Mouse (Mus musculus): ENCODE data around the gene Atp6v0b. TPM values are rescaled to one million over a fixed set of nuclear protein-coding genes. Genes with fewer than 3 reads are reported as not detected.

The Atp6v0b gene
- polyA plus RNA-seq, 1 experiment from 2014 or later, result 184 TPM

Other genes with a start within 250 kb of the Atp6v0b start
- 78.2 and 80.5 TPM in 2 replicates for gene Dmap1, start 205.1 kb downstream of the Atp6v0b start, polyA plus RNA-seq (2015; fragmentation: Nextera tagmentation; extraction: Ambion mirVana)
- gene Gm12845, start 162.9 kb downstream of the Atp6v0b start, polyA plus RNA-seq (2015; fragmentation: Nextera tagmentation; extraction: Ambion mirVana), result not detected in 2 replicates
- not detected in 2 replicates for gene Klf17, start 121.7 kb downstream of the Atp6v0b start, polyA plus RNA-seq (2015; fragmentation: Nextera tagmentation; extraction: Ambion mirVana)
- gene Slc6a9, start 52.8 kb downstream of the Atp6v0b start, polyA plus RNA-seq (2015; fragmentation: Nextera tagmentation; extraction: Ambion mirVana), result 15.6 and 17.2 TPM in 2 replicates
- gene Ccdc24, start 14.8 kb downstream of the Atp6v0b start, polyA plus RNA-seq (2015; fragmentation: Nextera tagmentation; extraction: Ambion mirVana), result 1.3 and 1.7 TPM in 2 replicates
- gene B4galt2, start 3.8 kb downstream of the Atp6v0b start, polyA plus RNA-seq (2015; fragmentation: Nextera tagmentation; extraction: Ambion mirVana), result 32.8 and 35.1 TPM in 2 replicates
- 16.8 and 18.4 TPM in 2 replicates for gene Dph2, start 4.7 kb upstream of the Atp6v0b start, polyA plus RNA-seq (2015; fragmentation: Nextera tagmentation; extraction: Ambion mirVana)
- gene Ipo13, start 27.7 kb upstream of the Atp6v0b start, polyA plus RNA-seq (2015; fragmentation: Nextera tagmentation; extraction: Ambion mirVana), result 41.3 and 43.7 TPM in 2 replicates
- 8.9 and 10.1 TPM in 2 replicates for gene Artn, start 42.4 kb upstream of the Atp6v0b start, polyA plus RNA-seq (2015; fragmentation: Nextera tagmentation; extraction: Ambion mirVana)
- 9.3 and 9.8 TPM in 2 replicates for gene St3gal3, start 247.6 kb upstream of the Atp6v0b start, polyA plus RNA-seq (2015; fragmentation: Nextera tagmentation; extraction: Ambion mirVana)